Mouse (Mus musculus) spleen, postnatal 10 days (tissue): ENCODE data around the gene Rftn1.

Experiments
- DNase-seq, 2 experiments: peaks; one replicate each; pipeline ENCODE4 v3.0.0; 2021 to 2022; ENCODE audit warnings: low spot score in 2 of 2

Gene Rftn1

GRCm38 (mm10) chr17:50201828-50202445 lies 11.5 kb upstream of the Rftn1 start:
- no peak for DNase-seq

GRCm38 (mm10) chr17:50199075-50199850 lies 8.8 kb upstream of the Rftn1 start:
- no peak for DNase-seq

GRCm38 (mm10) chr17:50197572-50197971 lies 7.1 kb upstream of the Rftn1 start:
- no peak for DNase-seq

GRCm38 (mm10) chr17:50196005-50196672 lies 5.7 kb upstream of the Rftn1 start:
- DNase-seq = no peak

GRCm38 (mm10) chr17:50195399-50195798 lies 4.9 kb upstream of the Rftn1 start:
- DNase-seq = no peak

- no peak for DNase-seq
Measured at GRCm38 (mm10) chr17:50194541-50194940, 4.1 kb upstream of the Rftn1 start.

- no peak for DNase-seq
Measured at GRCm38 (mm10) chr17:50193653-50194052, 3.2 kb upstream of the Rftn1 start.

GRCm38 (mm10) chr17:50192376-50192940 lies 2.0 kb upstream of the Rftn1 start:
- DNase-seq = no peak

- no peak for DNase-seq
Measured at GRCm38 (mm10) chr17:50191318-50191957, 964 bp upstream of the Rftn1 start.

GRCm38 (mm10) chr17:50189381-50190012 lies 977 bp downstream of the Rftn1 start:
- peak; percentile 60 to 85 for DNase-seq

- no peak for DNase-seq
Measured at GRCm38 (mm10) chr17:50188662-50189345, 1.7 kb downstream of the Rftn1 start.

GRCm38 (mm10) chr17:50185616-50186015 lies 4.9 kb downstream of the Rftn1 start:
- DNase-seq = no peak

- DNase-seq = no peak
Measured at GRCm38 (mm10) chr17:50185083-50185482, 5.4 kb downstream of the Rftn1 start.

- DNase-seq = no peak
Measured at GRCm38 (mm10) chr17:50184217-50185038, 6.0 kb downstream of the Rftn1 start.

GRCm38 (mm10) chr17:50183300-50183699 lies 7.2 kb downstream of the Rftn1 start:
- DNase-seq = no peak

- DNase-seq = peak in 1 of 2 experiments; percentile 64
Measured at GRCm38 (mm10) chr17:50182542-50182951, 7.9 kb downstream of the Rftn1 start.

- peak in 1 of 2 experiments; percentile 34 for DNase-seq
Measured at GRCm38 (mm10) chr17:50180899-50181570, 9.4 kb downstream of the Rftn1 start.

- no peak for DNase-seq
Measured at GRCm38 (mm10) chr17:50173776-50174175, 16.7 kb downstream of the Rftn1 start.

GRCm38 (mm10) chr17:50173368-50173767 lies 17.1 kb downstream of the Rftn1 start:
- DNase-seq = peak in 1 of 2 experiments; percentile 48
